Mouse (Mus musculus): ENCODE measurements around the gene Tmem140. TPM values are rescaled to one million over a fixed set of nuclear protein-coding genes. Genes with fewer than 3 reads are reported as not detected.

The Tmem140 gene
- polyA plus RNA-seq (2012; fragmentation: generic; extraction: Trizol) = 12.0 TPM

- no peak for TF ChIP-seq MYOG (IDR thresholded peaks at IDR 0.05; ENCODE audit: control insufficient read depth in 1 of 3, insufficient read depth in 1 of 3, insufficient read length in 2 of 3, low read depth in 2 of 3)
- peak; percentile 31 for TF ChIP-seq USF1 (IDR thresholded peaks at IDR 0.05; ENCODE audit: low read depth)
- Histone ChIP-seq H3K4me3 (peak within 1 kb of the TSS; percentile 29), H3K79me2 (ENCODE audit: control insufficient read depth, insufficient read depth) (no peaks in the 10 kb centered on the region)
These were observed at the start of gene Tmem140 for GRCm38 (mm10) chr6:34862791-34863403. TSS of gene Tmem140 (plus strand) at chr6:34863146.

GRCm38 (mm10) chr6:34824406-34824805 lies 38.5 kb upstream of the Tmem140 start:
- TF ChIP-seq MYOD1 (IDR thresholded peaks at IDR 0.05; ENCODE audit: control insufficient read depth in 1 of 3, insufficient read length in 2 of 3, low read depth in 2 of 3) (peak in 1 of 3 experiments; percentile 13), E2F4 (IDR thresholded peaks at IDR 0.05; ENCODE audit: insufficient read depth) (no peak)
- Histone ChIP-seq H3K36me3 (ENCODE audit: control insufficient read depth, insufficient read depth) (no peaks in the 10 kb centered on the region), H3K4me2 (ENCODE audit: low read depth) (peak overlapping the region; percentile 26), H3K4me3 (no peak overlapping the region), H3K79me2 (ENCODE audit: control insufficient read depth, insufficient read depth) (no peaks in the 10 kb centered on the region), H3ac (ENCODE audit: control insufficient read depth, insufficient read length) (no peak overlapping the region), H3K27me3 (ENCODE audit: control insufficient read depth, insufficient read depth, insufficient read length) (no peaks in the 10 kb centered on the region)

More at GRCm38 (mm10) chr6:34862791-34863403, at the start of gene Tmem140:
- peak within 1 kb of the TSS; percentile 83 for H3K4me2 ChIP-seq (ENCODE audit: low read depth)
- H3ac ChIP-seq (ENCODE audit: control insufficient read depth, insufficient read length) = no peak within 1 kb of the TSS
- no peaks in the 10 kb centered on the region for H3K27me3 ChIP-seq (ENCODE audit: control insufficient read depth, insufficient read depth, insufficient read length)
- no peaks in the 10 kb centered on the region for H3K36me3 ChIP-seq (ENCODE audit: control insufficient read depth, insufficient read depth)

GRCm38 (mm10) chr6:34832352-34832751 lies 30.6 kb upstream of the Tmem140 start:
- TF ChIP-seq POLR2AphosphoS2 (IDR thresholded peaks at IDR 0.05; ENCODE audit: insufficient read length, low read depth) = no peak
- TF ChIP-seq MYOG (IDR thresholded peaks at IDR 0.05; ENCODE audit: control insufficient read depth in 1 of 3, insufficient read depth in 1 of 3, insufficient read length in 2 of 3, low read depth in 2 of 3) = no peak
- no peak for TF ChIP-seq MAX (IDR thresholded peaks at IDR 0.05; ENCODE audit: low read depth)
- TF ChIP-seq TCF12 (IDR thresholded peaks at IDR 0.05; ENCODE audit: insufficient read depth, poor library complexity, severe bottlenecking) = no peak
- TF ChIP-seq CEBPB (IDR thresholded peaks at IDR 0.05; ENCODE audit: insufficient read depth, poor library complexity, severe bottlenecking) = no peak
- TF ChIP-seq SRF (IDR thresholded peaks at IDR 0.05; ENCODE audit: control insufficient read depth, insufficient read length, low read depth) = no peak
- no peak for TF ChIP-seq TCF3 (IDR thresholded peaks at IDR 0.05; ENCODE audit: insufficient read length, low read depth)
- no peak for TF ChIP-seq E2F4 (IDR thresholded peaks at IDR 0.05; ENCODE audit: insufficient read depth)
- no peak for TF ChIP-seq USF1 (IDR thresholded peaks at IDR 0.05; ENCODE audit: low read depth)
- no peak for TF ChIP-seq MYOD1 (IDR thresholded peaks at IDR 0.05; ENCODE audit: control insufficient read depth in 1 of 3, insufficient read length in 2 of 3, low read depth in 2 of 3)
- no peak for TF ChIP-seq REST (IDR thresholded peaks at IDR 0.05; ENCODE audit: insufficient read depth, insufficient read length)
- TF ChIP-seq POLR2A (IDR thresholded peaks at IDR 0.05; ENCODE audit: insufficient read length, low read depth) = no peak
- Histone ChIP-seq H3K4me2 (ENCODE audit: low read depth) (no peak overlapping the region), H3K36me3 (ENCODE audit: control insufficient read depth, insufficient read depth) (no peaks in the 10 kb centered on the region), H3ac (ENCODE audit: control insufficient read depth, insufficient read length) (no peak overlapping the region), H3K4me3 (no peak overlapping the region), H3K27me3 (ENCODE audit: control insufficient read depth, insufficient read depth, insufficient read length) (no peaks in the 10 kb centered on the region), H3K79me2 (ENCODE audit: control insufficient read depth, insufficient read depth) (no peaks in the 10 kb centered on the region)

- Histone ChIP-seq H3K27me3 (ENCODE audit: control insufficient read depth, insufficient read depth, insufficient read length) (no peaks in the 10 kb centered on the region), H3K4me3 (peak overlapping the region; percentile 29), H3K36me3 (ENCODE audit: control insufficient read depth, insufficient read depth) (no peaks in the 10 kb centered on the region), H3ac (ENCODE audit: control insufficient read depth, insufficient read length) (no peak overlapping the region), H3K79me2 (ENCODE audit: control insufficient read depth, insufficient read depth) (no peaks in the 10 kb centered on the region), H3K4me2 (ENCODE audit: low read depth) (peak overlapping the region; percentile 83)
- TF ChIP-seq SRF (IDR thresholded peaks at IDR 0.05; ENCODE audit: control insufficient read depth, insufficient read length, low read depth) (no peak), CEBPB (IDR thresholded peaks at IDR 0.05; ENCODE audit: insufficient read depth, poor library complexity, severe bottlenecking) (no peak), MYOD1 (IDR thresholded peaks at IDR 0.05; ENCODE audit: control insufficient read depth in 1 of 3, insufficient read length in 2 of 3, low read depth in 2 of 3) (no peak), E2F4 (IDR thresholded peaks at IDR 0.05; ENCODE audit: insufficient read depth) (no peak), MAX (IDR thresholded peaks at IDR 0.05; ENCODE audit: low read depth) (no peak), MYOG (IDR thresholded peaks at IDR 0.05; ENCODE audit: control insufficient read depth in 1 of 3, insufficient read depth in 1 of 3, insufficient read length in 2 of 3, low read depth in 2 of 3) (no peak), POLR2AphosphoS2 (IDR thresholded peaks at IDR 0.05; ENCODE audit: insufficient read length, low read depth) (no peak), TCF3 (IDR thresholded peaks at IDR 0.05; ENCODE audit: insufficient read length, low read depth) (no peak), POLR2A (IDR thresholded peaks at IDR 0.05; ENCODE audit: insufficient read length, low read depth) (no peak), TCF12 (IDR thresholded peaks at IDR 0.05; ENCODE audit: insufficient read depth, poor library complexity, severe bottlenecking) (no peak), USF1 (IDR thresholded peaks at IDR 0.05; ENCODE audit: low read depth) (no peak), REST (IDR thresholded peaks at IDR 0.05; ENCODE audit: insufficient read depth, insufficient read length) (no peak)
These were observed 1.3 kb upstream of the Tmem140 start for GRCm38 (mm10) chr6:34861546-34862053.

GRCm38 (mm10) chr6:34862381-34862780 lies 565 bp upstream of the Tmem140 start:
- Histone ChIP-seq H3K4me3 (peak overlapping the region; percentile 29), H3ac (ENCODE audit: control insufficient read depth, insufficient read length) (no peak overlapping the region), H3K4me2 (ENCODE audit: low read depth) (peak overlapping the region; percentile 83), H3K36me3 (ENCODE audit: control insufficient read depth, insufficient read depth) (no peaks in the 10 kb centered on the region), H3K79me2 (ENCODE audit: control insufficient read depth, insufficient read depth) (no peaks in the 10 kb centered on the region), H3K27me3 (ENCODE audit: control insufficient read depth, insufficient read depth, insufficient read length) (no peaks in the 10 kb centered on the region)
- TF ChIP-seq USF1 (IDR thresholded peaks at IDR 0.05; ENCODE audit: low read depth) (no peak), POLR2A (IDR thresholded peaks at IDR 0.05; ENCODE audit: insufficient read length, low read depth) (no peak), REST (IDR thresholded peaks at IDR 0.05; ENCODE audit: insufficient read depth, insufficient read length) (no peak)
